Mouse (Mus musculus) liver, adult 2 months (tissue): ENCODE measurements around the gene 4930402H24Rik.

Experiments used
- CTCF ChIP-seq: fragments of 200-500 bp; IDR thresholded peaks from 2 replicates; pipeline ENCODE4 v1.5.1; 2011; ENCODE audit warnings: low read depth, low read length, control low read depth
- POLR2A ChIP-seq: fragments of 200-500 bp; IDR thresholded peaks from 2 replicates; pipeline ENCODE4 v1.6.1; 2011; ENCODE audit warnings: low read length, control low read depth; ENCODE audit not compliant: insufficient read depth; ENCODE audit errors: extremely low read depth

GRCm38 (mm10) chr2:130784939-130785338 is 121.3 kb downstream of the 4930402H24Rik start:
- TF ChIP-seq POLR2A (no peak), CTCF (no peak)
